9 mouse cellular contexts compared by ENCODE assay signal in the genomic region with DNA sequence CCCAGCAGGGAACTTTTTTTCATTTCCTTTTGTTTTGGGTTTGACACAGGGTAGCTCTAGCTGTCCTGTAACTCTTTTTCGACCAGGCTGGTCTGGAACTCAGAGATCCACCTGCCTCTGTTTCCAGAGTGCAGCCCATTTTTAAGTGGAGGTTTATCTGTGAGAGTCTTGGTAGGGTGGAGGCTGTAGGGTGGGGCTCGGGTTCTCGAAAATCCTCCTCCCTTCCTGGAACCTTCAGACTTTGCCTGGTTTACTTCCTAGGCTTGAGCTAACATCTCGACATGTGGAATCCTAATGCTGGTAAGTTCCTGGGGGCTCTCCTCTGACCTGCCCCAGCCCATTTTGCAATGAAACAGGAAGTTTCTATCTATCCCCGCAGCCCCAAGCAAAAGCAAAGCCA. TPM values are rescaled to one million over a fixed set of nuclear protein-coding genes. Genes with fewer than 3 reads are reported as not detected.
A peak's percentile ranks its signal among the peaks of the same experiment; 100 is the strongest.
DNase-seq lines count a peak whose midpoint lies in the region; ATAC-seq and TF ChIP-seq lines count a peak whose summit lies in the region.
"Had no signal": no experiment of that assay in that cellular context is flagged by ENCODE, and none has a peak within 500 bp of the region (broad histone marks: within the 10 kb centered on the region; RNA-seq: fewer than 3 reads in every experiment).

No protein-coding gene starts in this region.

- TF ChIP-seq CTCF in gastrocnemius, adult 2 months (IDR thresholded peaks at IDR 0.05): no peak
- no peak for TF ChIP-seq CTCF in G1E (IDR thresholded peaks at IDR 0.05; ENCODE audit: low read depth, low read length)

- ATAC-seq in G1E (ENCODE audit: extremely low read depth, insufficient number of reproducible peaks, low FRiP score, poor library complexity, severe bottlenecking): no peak
- ATAC-seq in heart, embryonic 15.5 days (replicated peaks; ENCODE audit: insufficient number of reproducible peaks, insufficient read depth, low FRiP score, low read depth): no peak
- no peak for ATAC-seq in megakaryocyte-erythroid progenitor cell, adult 5-6 weeks (replicated peaks; ENCODE audit: low FRiP score, low TSS enrichment, poor library complexity, severe bottlenecking)

- peak overlapping the region; percentile 69 for H3K4me2 ChIP-seq in heart, embryonic 15.5 days

- H3K4me1 ChIP-seq in G1E (ENCODE audit: insufficient read depth, low read depth, low read length): peaks cover 54% of the 10 kb centered on the region
- H3K4me1 ChIP-seq in heart, embryonic 15.5 days (replicated peaks): peaks cover 22% of the 10 kb centered on the region

- WGBS in heart, embryonic 15.5 days: 46% methylated on average over 5 of the region's 5 CpGs

- peak overlapping the region; percentile 58 for H3K9ac ChIP-seq in heart, embryonic 15.5 days

- no peak for DNase-seq in gastrocnemius, adult 2 months
- DNase-seq in gastrocnemius, postnatal 10 days: no peak
- no peak for DNase-seq in G1E (ENCODE audit: low spot score)
- DNase-seq in lung, postnatal 36 days: peak; percentile 14
- DNase-seq in retina, postnatal 1 day: no peak
- no peak for DNase-seq in urinary bladder, postnatal 36 days (ENCODE audit: low spot score in 2 of 2)
- DNase-seq: gastrocnemius, postnatal 14 days had no signal

- peak overlapping the region; percentile 79 for H3K4me3 ChIP-seq in gastrocnemius, adult 2 months
- H3K4me3 ChIP-seq in G1E (ENCODE audit: low read depth, low read length): peak overlapping the region; percentile 73
- peak overlapping the region; percentile 58 for H3K4me3 ChIP-seq in heart, embryonic 15.5 days

- intact Hi-C loops in gastrocnemius, adult 2 months (cut with DNase I): no loop called here

- H3K27ac ChIP-seq in gastrocnemius, adult 2 months: peak overlapping the region; percentile 89
- peak overlapping the region; percentile 20; the same call in 1 of the 2 replicates for H3K27ac ChIP-seq in heart, embryonic 15.5 days

- no peaks in the 10 kb centered on the region for H3K9me3 ChIP-seq in G1E (replicated peaks)
- no peaks in the 10 kb centered on the region for H3K9me3 ChIP-seq in heart, embryonic 15.5 days (replicated peaks)

- H3K36me3 ChIP-seq in G1E (replicated peaks): peaks cover 39% of the 10 kb centered on the region
- peaks cover 6% of the 10 kb centered on the region for H3K36me3 ChIP-seq in heart, embryonic 15.5 days

- no peaks in the 10 kb centered on the region for H3K27me3 ChIP-seq in G1E (ENCODE audit: insufficient read depth, low read length)
- H3K27me3 ChIP-seq in heart, embryonic 15.5 days: no peaks in the 10 kb centered on the region

RNA-seq across cellular contexts. Expression of a gene that starts 1.0 kb away (rescaled TPM):
- total RNA-seq in gastrocnemius, adult 2 months (2021): 10 to 100 TPM; 17.3 to 18.2 TPM
- total RNA-seq in gastrocnemius, postnatal 10 days (2021): 10 to 100 TPM; 11.3 to 14.5 TPM
- total RNA-seq in G1E (2014; fragmentation: Nextera tagmentation) (78.6 and 94.0 TPM in 2 replicates), G1E (2017) (84.1 and 86.0 TPM in 2 replicates)
- 122 and 254 TPM in 2 replicates for polyA plus RNA-seq in G1E (2012)
- 87.9 and 91.2 TPM in 2 replicates for polyA plus RNA-seq in heart, embryonic 15.5 days (2015; fragmentation: Nextera tagmentation; extraction: Ambion mirVana)
- 61.5 and 97.6 TPM in 2 replicates for total RNA-seq in megakaryocyte-erythroid progenitor cell, adult 5-6 weeks (2014; fragmentation: Nextera tagmentation)
- 50.3 and 54.5 TPM in 2 replicates for total RNA-seq in megakaryocyte-erythroid progenitor cell, adult 5-6 weeks (2017)

RNA-seq across cellular contexts. Expression of a gene that starts 10.5 kb away (rescaled TPM):
- 100 to 1,000 TPM; 401 to 459 TPM for total RNA-seq in gastrocnemius, adult 2 months (2021)
- total RNA-seq in gastrocnemius, postnatal 10 days (2021): 100 to 1,000 TPM; 476 to 508 TPM
- 1,640 and 1,748 TPM in 2 replicates for total RNA-seq in G1E (2014; fragmentation: Nextera tagmentation)
- 202 and 214 TPM in 2 replicates for total RNA-seq in G1E (2017)
- polyA plus RNA-seq in G1E (2012): 660 and 876 TPM in 2 replicates
- polyA plus RNA-seq in heart, embryonic 15.5 days (2015; fragmentation: Nextera tagmentation; extraction: Ambion mirVana): 130 and 139 TPM in 2 replicates
- 749 and 832 TPM in 2 replicates for total RNA-seq in megakaryocyte-erythroid progenitor cell, adult 5-6 weeks (2014; fragmentation: Nextera tagmentation)
- 152 and 207 TPM in 2 replicates for total RNA-seq in megakaryocyte-erythroid progenitor cell, adult 5-6 weeks (2017)

RNA-seq across cellular contexts. Expression of a gene that starts 14.7 kb away (rescaled TPM):
- total RNA-seq in gastrocnemius, adult 2 months (2021): 1 to 10 TPM; 7.2 to 9.5 TPM
- 1 to 10 TPM; 4.1 to 5.8 TPM for total RNA-seq in gastrocnemius, postnatal 10 days (2021)
- total RNA-seq in G1E (2014; fragmentation: Nextera tagmentation) (not detected in 2 replicates), G1E (2017) (not detected in 2 replicates)
- not detected in 2 replicates for polyA plus RNA-seq in G1E (2012)
- 4.9 and 5.7 TPM in 2 replicates for polyA plus RNA-seq in heart, embryonic 15.5 days (2015; fragmentation: Nextera tagmentation; extraction: Ambion mirVana)
- not detected in 2 replicates for total RNA-seq in megakaryocyte-erythroid progenitor cell, adult 5-6 weeks (2014; fragmentation: Nextera tagmentation)
- total RNA-seq in megakaryocyte-erythroid progenitor cell, adult 5-6 weeks (2017): not detected in 2 replicates

RNA-seq across cellular contexts. Expression of a gene that starts 43.7 kb away (rescaled TPM):
- total RNA-seq in gastrocnemius, adult 2 months (2021): not detected
- not detected for total RNA-seq in gastrocnemius, postnatal 10 days (2021)
- total RNA-seq in G1E (2014; fragmentation: Nextera tagmentation): 28.7 TPM in 1 of 2 replicates, not detected in the other
- not detected in 2 replicates for total RNA-seq in G1E (2017)
- polyA plus RNA-seq in G1E (2012): not detected in 2 replicates
- polyA plus RNA-seq in heart, embryonic 15.5 days (2015; fragmentation: Nextera tagmentation; extraction: Ambion mirVana): 2.0 and 2.6 TPM in 2 replicates
- not detected in 2 replicates for total RNA-seq in megakaryocyte-erythroid progenitor cell, adult 5-6 weeks (2014; fragmentation: Nextera tagmentation)
- total RNA-seq in megakaryocyte-erythroid progenitor cell, adult 5-6 weeks (2017): not detected in 2 replicates
- total RNA-seq: gastrocnemius, postnatal 14 days had no signal

RNA-seq across cellular contexts. Expression of a gene that starts 53.9 kb away (rescaled TPM):
- 10 to 100 TPM; 23.0 to 25.1 TPM for total RNA-seq in gastrocnemius, adult 2 months (2021)
- total RNA-seq in gastrocnemius, postnatal 10 days (2021): 10 to 100 TPM; 32.9 to 43.2 TPM
- total RNA-seq in G1E (2014; fragmentation: Nextera tagmentation): 92.4 and 93.8 TPM in 2 replicates
- 42.3 and 50.5 TPM in 2 replicates for total RNA-seq in G1E (2017)
- polyA plus RNA-seq in G1E (2012): 16.4 and 35.8 TPM in 2 replicates
- polyA plus RNA-seq in heart, embryonic 15.5 days (2015; fragmentation: Nextera tagmentation; extraction: Ambion mirVana): 4.7 and 5.0 TPM in 2 replicates
- 68.0 and 80.3 TPM in 2 replicates for total RNA-seq in megakaryocyte-erythroid progenitor cell, adult 5-6 weeks (2014; fragmentation: Nextera tagmentation)
- total RNA-seq in megakaryocyte-erythroid progenitor cell, adult 5-6 weeks (2017): 45.0 and 62.2 TPM in 2 replicates

Comparison
In these comparisons a context has a peak if more than half of its experiments do, and no peak if none do; other contexts are left out.
1. RNA of a gene that starts 14.7 kb away (total RNA-seq): 7.2 to 9.5 TPM in gastrocnemius, adult 2 months and 4.1 to 5.8 TPM in gastrocnemius, postnatal 10 days; not detected in G1E and not detected in megakaryocyte-erythroid progenitor cell, adult 5-6 weeks; every median in the first group is over 4 times any median in the second.
2. Peak in every context shown above with its lines, with median percentiles within 50 percentile points of each other: H3K4me3 ChIP-seq.